Mouse (Mus musculus): ENCODE data around the gene Usp22. TPM values are rescaled to one million over a fixed set of nuclear protein-coding genes. Genes with fewer than 3 reads are reported as not detected.

Usp22 gene
- polyA plus RNA-seq, 1 experiment = 0.31 TPM

DNA sequence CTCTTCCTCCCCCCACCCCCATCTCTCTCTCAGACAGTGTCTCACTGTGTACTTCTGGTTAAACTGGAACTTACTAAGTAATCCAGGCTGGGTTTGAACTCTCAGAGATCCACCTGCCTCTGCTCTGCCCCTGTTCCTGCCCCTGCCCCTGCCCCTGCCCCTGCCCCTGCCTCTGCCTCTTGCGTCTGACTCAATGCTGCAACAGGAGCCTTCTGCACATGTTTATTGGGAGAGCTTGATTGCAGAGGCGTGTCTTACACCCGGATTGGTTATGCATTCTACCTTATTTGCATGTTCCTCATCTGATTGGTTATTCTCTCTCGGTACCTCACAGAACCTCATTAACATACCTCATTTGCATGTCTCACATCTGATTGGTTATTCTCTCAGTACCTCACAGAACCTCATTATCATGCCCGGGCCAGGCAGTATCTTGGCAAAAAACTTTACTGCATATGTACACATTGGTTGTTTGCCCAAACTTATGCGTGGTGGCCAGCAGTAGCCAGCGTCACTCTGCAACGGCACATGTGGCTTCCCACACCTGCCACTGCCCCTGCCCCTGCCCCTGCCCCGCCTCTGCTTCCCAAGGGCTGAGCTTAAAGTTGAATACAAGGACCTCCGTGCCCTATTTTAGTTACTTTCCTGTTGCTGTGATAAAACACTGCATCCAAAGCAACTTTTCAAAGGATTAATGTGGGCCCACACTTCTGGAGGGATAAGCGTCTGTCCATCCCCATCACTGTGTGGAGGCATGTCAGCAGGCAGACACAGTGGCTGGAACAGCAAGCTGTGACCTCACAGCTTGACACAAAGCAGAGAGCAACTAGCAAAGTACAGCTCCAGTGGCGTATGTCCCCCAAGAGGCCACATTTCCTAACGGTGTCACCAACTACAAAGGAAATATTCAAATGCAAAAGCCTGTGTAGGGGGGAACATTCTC lies 72.2 kb downstream of the Usp22 start:
- Histone ChIP-seq H3K27me3 (ENCODE audit: control insufficient read depth) (peaks cover 2% of the 10 kb centered on the region; the same call in 1 of the 2 replicates), H3K9me3 (ENCODE audit: control insufficient read depth, low read length) (no peaks in the 10 kb centered on the region), H3K36me3 (ENCODE audit: control insufficient read depth) (no peaks in the 10 kb centered on the region), H3K4me1 (ENCODE audit: control insufficient read depth) (peaks cover 20% of the 10 kb centered on the region), H3K4me3 (replicated peaks) (no peak overlapping the region)
- TF ChIP-seq GATA1 (IDR thresholded peaks at IDR 0.05; ENCODE audit: low read length) = no peak
- TF ChIP-seq TAL1 (IDR thresholded peaks at IDR 0.05; ENCODE audit: low read length) = no peak

Other genes starting within 250 kb of the Usp22 start
- 59.8 and 102 TPM in 2 replicates for gene Map2k3, start 243.0 kb downstream of the Usp22 start, polyA plus RNA-seq (2012)
- 0.05 and 0.08 TPM in 2 replicates for gene Kcnj12, start 152.5 kb downstream of the Usp22 start, polyA plus RNA-seq (2012)
- 0.26 and 0.49 TPM in 2 replicates for gene Tnfrsf13b, start 48.3 kb downstream of the Usp22 start, polyA plus RNA-seq (2012)
- gene Aldh3a1, start 32.5 kb upstream of the Usp22 start, polyA plus RNA-seq (2012) = not detected in 2 replicates
- gene Aldh3a2, start 92.4 kb upstream of the Usp22 start, polyA plus RNA-seq (2012) = 0.12 TPM in 1 of 2 replicates, not detected in the other
- gene Slc47a2, start 167.8 kb upstream of the Usp22 start, polyA plus RNA-seq (2012) = not detected in 2 replicates
- not detected in 2 replicates for gene Slc47a1, start 203.3 kb upstream of the Usp22 start, polyA plus RNA-seq (2012)